Mouse (Mus musculus) liver, embryonic 14.5 days (tissue): ENCODE data around the gene Tmem117.

Experiments
- CTCF ChIP-seq: IDR thresholded peaks from 2 replicates; pipeline ENCODE4 v1.5.1; 2016; ENCODE audit warnings: antibody characterized with exemption, low read depth, control low read depth
- EP300 ChIP-seq: IDR thresholded peaks from 2 replicates; pipeline ENCODE4 v1.6.1; 2016; ENCODE audit warnings: antibody characterized with exemption, low read depth

DNA sequence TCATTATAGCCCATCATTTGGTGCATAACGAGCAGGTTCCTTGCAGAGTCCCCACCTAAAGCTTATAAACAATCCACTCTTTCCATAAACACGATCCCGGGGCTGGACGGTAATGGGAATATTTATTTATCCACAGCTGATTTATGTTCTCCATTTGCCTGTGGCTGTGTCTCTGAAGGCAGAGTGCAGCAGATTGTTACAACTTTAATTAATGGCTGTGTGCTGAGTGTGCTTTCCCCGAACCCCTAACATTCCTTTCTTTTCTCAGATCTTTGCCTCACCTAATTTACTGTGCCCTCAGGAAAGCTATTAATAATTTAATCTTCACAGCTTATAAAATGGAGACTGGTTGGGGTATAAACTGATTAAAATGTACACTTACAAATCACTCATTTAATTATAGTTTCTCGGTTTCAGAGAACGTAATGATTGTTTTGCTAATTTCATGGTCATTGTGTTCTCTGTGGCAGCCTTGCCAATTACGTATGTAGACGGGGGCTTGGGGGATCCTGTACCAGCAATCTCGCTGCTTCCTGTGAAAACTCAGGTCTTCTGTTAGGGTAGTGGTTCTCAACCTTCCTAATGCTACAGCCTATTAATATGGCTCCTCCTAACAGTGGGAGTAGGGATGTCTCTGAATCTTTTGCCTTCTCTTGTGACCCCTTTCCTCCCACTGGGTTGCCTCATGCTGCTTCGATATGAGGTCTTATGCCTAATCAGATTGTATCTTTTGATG, 275.8 kb downstream of the Tmem117 start:
- no peak for TF ChIP-seq CTCF
- TF ChIP-seq EP300: no peak
